17 mouse cellular contexts compared by ENCODE assay signal in the genomic region with DNA sequence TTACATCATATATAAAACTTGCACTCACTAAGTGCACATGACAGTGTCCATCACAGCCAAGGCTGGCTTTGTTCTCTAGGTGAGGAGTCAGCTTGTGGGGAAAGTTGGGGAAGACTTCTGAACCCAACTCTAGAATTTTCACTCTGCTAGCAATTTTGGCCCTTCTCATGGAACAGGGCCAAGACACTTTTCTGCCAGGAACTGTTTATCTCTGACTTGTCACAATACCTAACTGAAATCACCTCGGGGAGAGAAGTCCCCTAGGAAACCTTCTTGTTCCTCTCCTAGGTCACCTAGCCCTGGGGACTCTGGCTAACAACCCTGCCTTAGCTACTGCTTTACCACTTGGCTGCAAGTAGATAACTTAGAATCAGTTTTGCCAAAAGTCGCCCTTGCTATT. TPM values are rescaled to one million over a fixed set of nuclear protein-coding genes. Genes with fewer than 3 reads are reported as not detected.
A peak's percentile ranks its signal among the peaks of the same experiment; 100 is the strongest.
DNase-seq lines count a peak whose midpoint lies in the region; ATAC-seq and TF ChIP-seq lines count a peak whose summit lies in the region.
"Had no signal": no experiment of that assay in that cellular context is flagged by ENCODE, and none has a peak within 500 bp of the region (broad histone marks: within the 10 kb centered on the region; RNA-seq: fewer than 3 reads in every experiment).

No protein-coding gene starts in this region.

- H3K4me3 ChIP-seq in kidney, embryonic 14.5 days (ENCODE audit: low read length) = no peak overlapping the region
- no peak overlapping the region for H3K4me3 ChIP-seq in lung, embryonic 15.5 days
- H3K4me3 ChIP-seq in lung, adult 2 months (replicated peaks; ENCODE audit: extremely low read depth, low read depth, low read length) = no peak overlapping the region
- H3K4me3 ChIP-seq in heart, embryonic 13.5 days = no peak overlapping the region
- H3K4me3 ChIP-seq in forebrain, embryonic 10.5 days = no peak overlapping the region
- H3K4me3 ChIP-seq: embryonic facial prominence, embryonic 13.5 days; hindbrain, embryonic 12.5 days; megakaryocyte, embryonic 14.5 days had no signal

- no peaks in the 10 kb centered on the region for H3K9me3 ChIP-seq in kidney, embryonic 14.5 days (ENCODE audit: control insufficient read depth, low read length)
- no peaks in the 10 kb centered on the region for H3K9me3 ChIP-seq in lung, embryonic 15.5 days
- no peaks in the 10 kb centered on the region for H3K9me3 ChIP-seq in heart, embryonic 13.5 days
- H3K9me3 ChIP-seq in forebrain, embryonic 10.5 days = no peaks in the 10 kb centered on the region
- H3K9me3 ChIP-seq: embryonic facial prominence, embryonic 13.5 days; G1E; hindbrain, embryonic 12.5 days; megakaryocyte, embryonic 14.5 days had no signal

- no peak for TF ChIP-seq CTCF in lung, adult 2 months (IDR thresholded peaks at IDR 0.05; ENCODE audit: insufficient read depth, low read length)

- TF ChIP-seq POLR2A in lung, adult 2 months (IDR thresholded peaks at IDR 0.05; ENCODE audit: borderline replicate concordance, extremely low read depth, low read depth, low read length) = no peak

- no peak for DNase-seq in kidney, adult 9 months
- no peak for DNase-seq in lung, adult 2 months
- no peak for DNase-seq in forebrain, embryonic 10.5 days (ENCODE audit: extremely low spot score, low spot score)
- DNase-seq: adrenal gland, adult 2 months; cerebellum, adult 2 months; layer of hippocampus, adult 9-11 months; thymus, adult 18-20 months had no signal

- peaks cover 6% of the 10 kb centered on the region; the same call in 1 of the 2 replicates for H3K27me3 ChIP-seq in kidney, embryonic 14.5 days (ENCODE audit: control insufficient read depth, insufficient read depth, low read length)
- H3K27me3 ChIP-seq in lung, embryonic 15.5 days = no peaks in the 10 kb centered on the region
- peaks cover 16% of the 10 kb centered on the region for H3K27me3 ChIP-seq in heart, embryonic 13.5 days (replicated peaks)
- H3K27me3 ChIP-seq in forebrain, embryonic 10.5 days (ENCODE audit: poor library complexity, severe bottlenecking) = peaks cover 13% of the 10 kb centered on the region; the same call in 1 of the 2 replicates
- H3K27me3 ChIP-seq: hindbrain, embryonic 12.5 days had no signal

- H3K4me2 ChIP-seq in kidney, embryonic 14.5 days (replicated peaks; ENCODE audit: low read depth, low read length) = no peak overlapping the region
- H3K4me2 ChIP-seq in lung, embryonic 15.5 days = no peak overlapping the region
- no peak overlapping the region for H3K4me2 ChIP-seq in heart, embryonic 13.5 days
- H3K4me2 ChIP-seq: embryonic facial prominence, embryonic 13.5 days; hindbrain, embryonic 12.5 days; liver, embryonic 11.5 days had no signal

- H3K9ac ChIP-seq in kidney, embryonic 14.5 days (ENCODE audit: low read depth, low read length) = no peak overlapping the region
- no peak overlapping the region for H3K9ac ChIP-seq in lung, embryonic 15.5 days
- H3K9ac ChIP-seq in heart, embryonic 13.5 days = no peak overlapping the region
- H3K9ac ChIP-seq: embryonic facial prominence, embryonic 13.5 days; hindbrain, embryonic 12.5 days had no signal

- 0 out of 2 replicates have a peak overlapping the region, but pooled peaks have one; percentile 14 for H3K27ac ChIP-seq in kidney, embryonic 14.5 days (ENCODE audit: low read depth, low read length)
- H3K27ac ChIP-seq in lung, embryonic 15.5 days = peak overlapping the region; percentile 42
- H3K27ac ChIP-seq in heart, embryonic 13.5 days (replicated peaks) = peak overlapping the region; percentile 61
- H3K27ac ChIP-seq in forebrain, embryonic 10.5 days = no peak overlapping the region
- H3K27ac ChIP-seq: embryonic facial prominence, embryonic 13.5 days; hindbrain, embryonic 12.5 days; kidney, postnatal 0 days had no signal

- 41% methylated on average over 2 of the region's 2 CpGs for WGBS in kidney, embryonic 14.5 days
- 31% methylated on average over 2 of the region's 2 CpGs for WGBS in lung, embryonic 15.5 days
- 32% methylated on average over 2 of the region's 2 CpGs for WGBS in lung, adult 2 months
- 21% methylated on average over 2 of the region's 2 CpGs for WGBS in heart, embryonic 13.5 days
- WGBS in forebrain, embryonic 10.5 days = 69% methylated on average over 2 of the region's 2 CpGs

- H3K36me3 ChIP-seq in kidney, embryonic 14.5 days (ENCODE audit: control insufficient read depth, insufficient read depth, low read length) = no peaks in the 10 kb centered on the region
- H3K36me3 ChIP-seq in lung, embryonic 15.5 days = no peaks in the 10 kb centered on the region
- H3K36me3 ChIP-seq in heart, embryonic 13.5 days = no peaks in the 10 kb centered on the region
- H3K36me3 ChIP-seq in forebrain, embryonic 10.5 days (replicated peaks) = no peaks in the 10 kb centered on the region
- H3K36me3 ChIP-seq: embryonic facial prominence, embryonic 13.5 days; G1E; hindbrain, embryonic 12.5 days had no signal

- ATAC-seq in kidney, embryonic 14.5 days (ENCODE audit: low FRiP score, low TSS enrichment) = no peak
- no peak for ATAC-seq in lung, embryonic 15.5 days (ENCODE audit: borderline replicate concordance, extremely low read depth, low FRiP score, low TSS enrichment)
- ATAC-seq in heart, embryonic 13.5 days (ENCODE audit: extremely low read depth, insufficient number of reproducible peaks, low FRiP score, low TSS enrichment) = no peak
- ATAC-seq in megakaryocyte progenitor cell, adult 5-6 weeks (replicated peaks; ENCODE audit: poor library complexity) = 0 out of 2 replicates have a peak, but pooled peaks have one; percentile 1

- H3K4me1 ChIP-seq in kidney, embryonic 14.5 days (ENCODE audit: control insufficient read depth, insufficient read depth, low read length) = peaks cover 3% of the 10 kb centered on the region; the same call in 1 of the 2 replicates
- peaks cover 15% of the 10 kb centered on the region; the same call in 1 of the 2 replicates for H3K4me1 ChIP-seq in lung, embryonic 15.5 days
- peaks cover 19% of the 10 kb centered on the region for H3K4me1 ChIP-seq in lung, adult 2 months (ENCODE audit: control insufficient read depth, insufficient read depth, low read length)
- H3K4me1 ChIP-seq in heart, embryonic 13.5 days = peaks cover 31% of the 10 kb centered on the region
- peaks cover 36% of the 10 kb centered on the region for H3K4me1 ChIP-seq in forebrain, embryonic 10.5 days

RNA-seq across cellular contexts. Expression of a gene that starts 3.8 kb away (rescaled TPM):
- polyA plus RNA-seq in kidney, embryonic 14.5 days (2014; fragmentation: Nextera tagmentation; extraction: Ambion mirVana) = 54.0 and 67.7 TPM in 2 replicates
- 181 and 184 TPM in 2 replicates for polyA plus RNA-seq in lung, embryonic 15.5 days (2015; fragmentation: Nextera tagmentation; extraction: Ambion mirVana)
- polyA plus RNA-seq in lung, adult 2 months (2012; rRNA removed) = 62.0 and 66.0 TPM in 2 replicates
- 22.3 and 27.8 TPM in 2 replicates for polyA plus RNA-seq in heart, embryonic 13.5 days (2015; fragmentation: Nextera tagmentation; extraction: Ambion mirVana)
- total RNA-seq in megakaryocyte progenitor cell, adult 5-6 weeks (2015) = 0.02 and 0.05 TPM in 2 replicates
- total RNA-seq in megakaryocyte progenitor cell, adult 5-6 weeks (2017) = 0.12 TPM in 1 of 2 replicates, not detected in the other
- 37.6 and 38.8 TPM in 2 replicates for polyA plus RNA-seq in forebrain, embryonic 10.5 days (2016; fragmentation: Nextera tagmentation; extraction: Ambion mirVana)
- polyA plus RNA-seq: G1E had no signal
